Mouse (Mus musculus) lung, postnatal 25 days (tissue): ENCODE measurements at regions not wholly inside any gene's neighbourhood (a gene's known extent, or its start where the extent isn't known, plus 50 kb on each side); places are given as distances from the start of the nearest gene placed in this dataset.

ENCODE experiments used
- DNase-seq: peaks from one replicate; pipeline ENCODE4 v3.0.0; 2022; ENCODE audit warnings: low spot score

DNA sequence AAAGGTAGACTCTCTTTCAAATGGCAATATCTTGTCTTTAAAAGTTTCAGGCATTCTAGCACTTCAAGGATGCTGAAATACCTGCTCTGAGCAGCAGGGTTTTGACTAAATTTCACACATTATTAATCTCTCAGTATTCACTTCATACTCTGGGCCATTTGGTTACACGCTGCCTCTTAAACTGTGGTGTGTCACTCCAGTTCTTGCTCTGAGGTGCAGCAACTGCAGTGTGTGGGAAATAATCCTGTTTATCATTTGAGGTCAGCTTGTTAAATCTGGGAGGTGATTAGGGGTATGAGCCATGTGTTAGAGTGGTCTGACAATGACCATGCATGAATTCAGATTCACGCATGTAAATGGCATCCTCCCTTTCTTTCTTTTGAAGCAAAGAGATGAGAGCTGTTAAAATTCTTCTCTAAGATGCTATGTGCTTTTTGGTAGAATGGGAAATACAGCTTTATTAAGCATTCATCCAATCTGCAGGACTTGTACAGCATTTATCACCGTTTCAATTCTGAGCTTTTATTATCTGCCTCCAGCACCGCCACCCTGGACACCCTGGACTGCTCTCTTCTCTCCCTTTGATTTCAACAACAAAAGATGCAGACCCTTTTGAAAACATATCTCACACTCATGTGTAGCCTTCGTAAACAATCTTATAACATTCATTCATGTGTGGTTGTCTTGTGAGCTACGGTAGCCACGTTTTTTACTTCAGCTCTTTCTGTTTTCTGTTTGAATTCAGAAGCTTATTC lies 362.4 kb upstream of the Gm38303 start:
- no peak for DNase-seq

DNA sequence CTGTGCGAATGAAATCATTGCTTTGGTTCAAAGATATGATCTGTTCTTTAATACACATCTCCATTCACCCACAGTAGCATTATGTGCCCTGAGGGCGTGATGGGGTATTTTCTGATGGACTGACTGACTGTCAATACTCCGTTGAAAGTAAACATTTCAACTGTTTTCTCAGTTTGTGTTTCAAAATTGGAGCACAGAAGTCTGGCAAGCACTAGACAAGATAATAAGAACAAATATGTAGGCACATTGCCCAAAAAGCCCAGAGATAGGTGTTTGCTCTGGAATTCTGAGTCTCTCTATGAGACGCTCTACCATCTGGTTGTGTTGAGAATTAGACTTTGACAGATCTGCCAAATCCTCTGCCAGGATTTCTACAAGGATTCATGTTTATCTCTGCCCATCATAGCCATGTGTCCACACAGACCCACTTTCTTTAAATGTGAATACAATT lies 350.0 kb upstream of the Gm38303 start:
- no peak for DNase-seq

DNA sequence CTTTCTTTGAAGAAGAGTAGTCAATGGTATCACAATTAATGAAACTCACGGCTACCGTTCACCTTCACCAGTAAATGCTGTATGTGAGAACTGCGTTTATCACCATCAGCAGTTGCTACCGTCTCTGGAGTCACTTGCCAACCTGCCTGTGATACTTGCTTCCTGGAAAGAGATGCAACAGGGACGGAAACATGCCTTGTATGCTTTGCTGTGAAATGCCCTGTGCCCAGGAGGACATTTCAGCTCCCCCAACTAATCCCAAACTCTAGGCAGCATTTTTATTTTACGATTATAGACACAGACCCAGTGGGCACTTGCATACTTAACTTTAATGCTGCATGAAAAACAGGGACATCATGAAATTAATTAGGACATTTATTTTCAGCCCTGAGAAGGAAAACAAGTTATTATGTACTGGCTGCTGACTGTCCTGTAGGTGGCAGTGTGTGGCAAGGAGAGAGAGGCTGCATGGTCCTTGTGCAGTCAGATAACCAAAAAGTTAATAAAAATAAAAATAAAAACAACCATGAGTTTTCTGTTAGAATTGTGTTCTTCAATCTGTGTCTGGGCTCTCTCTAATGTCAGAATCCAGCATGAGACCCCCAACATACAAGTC lies 349.5 kb upstream of the Gm38303 start:
- DNase-seq, result peak; percentile 8

DNA sequence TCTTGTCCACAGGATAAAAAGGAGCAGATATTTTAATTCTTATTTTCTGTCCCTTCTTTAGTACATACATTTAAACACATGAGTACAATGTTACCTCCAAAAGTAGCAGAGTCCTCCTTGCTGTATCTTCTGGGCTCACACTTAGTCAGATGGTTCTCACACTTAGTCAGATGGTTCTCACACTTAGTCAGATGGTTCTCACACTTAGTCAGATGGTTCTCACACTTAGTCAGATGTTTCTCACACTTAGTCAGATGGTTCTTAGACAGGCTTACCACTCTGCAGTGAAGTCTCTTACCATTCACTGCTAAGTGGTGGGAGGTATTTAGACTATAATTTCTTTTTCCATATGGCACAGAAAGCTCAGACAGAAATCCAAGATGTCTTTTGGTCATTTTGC lies 346.5 kb upstream of the Gm38303 start:
- DNase-seq, result no peak

DNA sequence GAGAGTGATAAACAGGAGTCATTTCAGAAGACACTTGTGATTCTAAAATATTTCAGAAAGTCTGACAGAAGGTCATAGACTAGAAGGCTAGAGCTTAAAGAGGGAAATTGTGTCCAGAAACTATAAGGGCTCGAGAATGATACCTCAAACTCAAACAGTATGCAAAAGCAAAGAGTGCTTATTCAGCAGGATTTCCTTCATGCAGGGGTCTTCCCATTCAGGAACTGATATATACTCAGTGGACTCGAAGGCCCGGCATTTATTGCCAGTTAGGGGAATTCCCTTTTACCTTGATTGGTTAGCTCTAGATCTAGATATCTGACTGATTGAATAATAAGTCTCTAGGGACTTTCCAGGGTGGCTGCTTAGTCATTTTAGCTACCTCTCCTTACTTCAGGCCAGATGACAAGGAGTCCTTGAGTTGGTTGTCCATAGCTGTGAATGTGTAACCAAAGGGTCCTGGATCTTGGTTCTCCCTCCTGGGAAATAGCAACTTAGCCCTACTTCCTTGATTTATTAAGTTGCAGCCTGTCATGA lies 312.6 kb upstream of the Gm38303 start:
- DNase-seq, result no peak
